Mouse (Mus musculus) liver, adult 2 months (tissue): Measurements from ENCODE around the gene Agps.

Experiments used
- CTCF ChIP-seq: fragments of 200-500 bp; IDR thresholded peaks from 2 replicates; pipeline ENCODE4 v1.5.1; 2011; ENCODE audit warnings: low read depth, low read length, control low read depth
- POLR2A ChIP-seq: fragments of 200-500 bp; IDR thresholded peaks from 2 replicates; pipeline ENCODE4 v1.6.1; 2011; ENCODE audit warnings: low read length, control low read depth; ENCODE audit not compliant: insufficient read depth; ENCODE audit errors: extremely low read depth

- TF ChIP-seq CTCF, result 0 out of 2 replicates have a peak, but pooled peaks have one; percentile 20
- no peak for TF ChIP-seq POLR2A
Observed at GRCm38 (mm10) chr2:75964972-75965371, 133.0 kb downstream of the Agps start.
